Mouse (Mus musculus) right cerebral cortex, postnatal 25 days (tissue): ENCODE measurements around the gene Minos1.

Experiments
- DNase-seq: peaks from one replicate; pipeline ENCODE4 v3.0.0; 2022

The Minos1 gene

DNA sequence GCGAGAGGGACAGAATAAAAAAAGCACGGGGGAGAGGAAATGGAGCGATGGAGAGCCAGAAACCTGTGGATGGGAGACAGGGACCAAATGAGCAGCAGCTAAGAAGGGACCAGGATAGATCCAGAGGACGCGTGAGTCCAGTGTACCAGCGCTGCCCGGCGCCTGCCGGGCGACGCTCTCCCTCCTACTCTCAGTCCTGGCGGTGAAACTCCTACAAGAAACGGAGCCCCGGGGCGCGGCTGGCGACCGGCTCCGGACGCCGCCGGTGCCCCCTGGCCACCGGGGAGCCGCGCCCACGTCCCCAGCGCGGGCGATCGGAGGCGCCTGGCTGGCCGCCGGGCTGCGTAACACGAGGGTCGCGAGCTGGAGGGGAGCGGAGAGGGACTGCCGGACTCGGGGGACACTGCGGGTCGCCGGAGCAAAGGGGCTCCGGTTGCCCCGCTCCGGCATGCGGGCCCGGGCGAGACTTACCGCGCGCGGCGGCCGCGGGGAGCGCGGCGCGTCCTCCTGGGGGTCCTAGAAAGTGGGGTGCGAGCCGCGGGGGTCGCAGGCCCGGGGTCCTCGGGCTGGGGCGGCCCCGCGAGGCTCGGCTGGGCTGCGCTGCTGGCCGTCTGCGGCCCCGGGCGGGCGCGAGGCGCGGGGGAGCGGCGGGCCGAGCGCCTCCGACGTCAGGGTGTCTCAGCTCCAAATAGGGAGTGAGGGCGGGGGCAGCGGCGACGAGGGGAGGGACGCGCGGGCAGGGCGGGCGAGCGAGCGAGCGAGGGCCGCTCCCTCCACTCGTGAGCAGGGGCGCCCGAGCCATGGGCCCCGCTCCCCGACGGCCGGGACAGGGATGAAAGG, 38.3 kb downstream of the Minos1 start, which contains the start of gene Nbl1:
TSS of gene Nbl1 (minus strand) at position 638 of the 840 bp plus-strand sequence.
- DNase-seq = peak; percentile 59

DNA sequence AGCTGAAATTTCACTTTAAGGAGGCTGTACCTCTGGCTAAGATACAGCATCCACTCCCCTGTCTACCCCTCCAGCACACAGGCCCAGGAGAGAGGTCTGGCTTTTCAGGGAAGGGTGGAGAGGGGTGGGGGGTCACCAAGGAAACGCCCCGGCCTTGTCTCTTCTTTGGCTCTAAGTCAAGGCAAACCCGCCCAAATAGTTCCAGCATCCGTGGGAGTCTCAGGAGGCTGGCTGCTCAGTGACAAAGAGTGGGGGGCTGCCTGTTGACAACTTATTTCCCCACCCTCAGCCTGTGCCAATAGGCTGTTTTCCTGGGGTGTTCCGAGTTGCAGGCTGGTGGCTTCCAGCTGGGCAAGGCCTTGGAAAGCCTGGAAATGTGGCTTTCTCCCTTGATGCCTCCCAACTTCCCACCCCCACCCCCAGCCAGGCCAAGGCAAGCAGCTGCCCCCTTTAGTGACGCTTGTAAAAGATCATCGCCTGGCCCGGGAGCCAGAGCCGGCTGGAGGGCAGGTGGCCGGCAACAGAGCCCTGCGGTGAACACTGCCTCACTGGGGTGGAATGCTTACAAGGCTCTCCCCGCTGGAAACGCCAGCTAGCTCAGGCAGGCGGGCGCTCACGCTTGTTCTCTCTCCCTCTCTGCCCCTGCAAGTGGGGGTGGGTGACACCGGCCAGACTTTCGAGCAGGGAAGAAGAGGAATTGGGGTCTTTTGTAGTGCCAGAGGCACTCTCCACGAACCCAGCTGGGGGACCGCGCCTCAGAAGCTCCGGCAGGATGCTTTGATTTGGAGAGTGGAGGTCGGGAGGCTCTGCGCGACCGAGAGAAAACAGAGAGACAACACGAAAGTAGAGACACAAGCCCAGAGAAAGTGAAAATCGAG, 39.2 kb downstream of the Minos1 start:
- DNase-seq = no peak

DNA sequence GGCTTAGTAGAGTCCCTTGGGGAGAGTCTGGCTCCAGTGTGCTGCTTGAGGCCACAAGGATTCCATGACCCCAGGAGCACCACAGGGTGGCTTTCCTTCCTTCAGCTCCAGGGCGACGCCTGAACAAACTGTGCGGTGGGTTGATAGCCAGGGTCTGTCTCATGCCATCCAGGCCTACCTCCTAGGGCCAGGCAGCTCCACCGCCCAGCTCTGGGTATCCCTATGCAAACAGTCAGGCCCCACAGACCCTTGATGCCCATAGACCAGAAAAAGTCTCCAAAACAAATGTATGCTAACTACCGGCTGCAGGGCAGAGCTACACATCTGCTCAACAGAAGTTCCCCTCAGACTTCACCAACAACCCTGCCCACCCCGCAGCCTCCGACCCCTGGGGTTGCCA, 39.8 kb downstream of the Minos1 start:
- DNase-seq = no peak

DNA sequence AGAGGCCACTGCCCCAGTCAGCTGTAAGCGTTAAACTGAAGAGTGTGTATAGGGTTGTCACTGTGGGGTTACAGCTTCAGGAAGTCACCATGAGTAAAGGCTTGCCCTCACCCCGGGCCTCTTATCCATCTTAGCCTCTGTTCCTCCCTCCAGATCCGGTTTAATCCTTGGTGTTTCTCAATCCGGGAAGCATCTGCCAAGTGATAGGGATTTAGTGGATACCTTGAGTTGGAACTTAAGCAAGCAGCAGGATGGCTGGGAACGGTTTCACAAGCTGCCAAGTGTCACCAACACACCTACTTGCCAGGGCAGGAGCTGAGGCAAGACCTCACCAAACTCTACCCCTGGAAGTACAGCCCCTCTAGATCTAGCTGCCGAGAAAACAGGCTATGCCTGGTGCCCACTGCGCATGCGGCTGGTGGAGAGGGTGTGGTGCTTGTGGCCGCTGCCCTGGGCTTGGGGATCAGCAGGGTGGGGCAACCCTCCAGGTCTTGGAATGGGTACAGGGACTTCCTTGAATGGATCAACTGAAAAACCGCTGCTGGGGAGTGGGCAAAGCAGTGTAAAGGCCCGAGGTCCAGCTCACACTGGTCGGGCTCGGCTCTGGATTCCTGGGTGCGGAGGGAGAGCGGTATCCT, 40.5 kb downstream of the Minos1 start:
- DNase-seq = no peak

DNA sequence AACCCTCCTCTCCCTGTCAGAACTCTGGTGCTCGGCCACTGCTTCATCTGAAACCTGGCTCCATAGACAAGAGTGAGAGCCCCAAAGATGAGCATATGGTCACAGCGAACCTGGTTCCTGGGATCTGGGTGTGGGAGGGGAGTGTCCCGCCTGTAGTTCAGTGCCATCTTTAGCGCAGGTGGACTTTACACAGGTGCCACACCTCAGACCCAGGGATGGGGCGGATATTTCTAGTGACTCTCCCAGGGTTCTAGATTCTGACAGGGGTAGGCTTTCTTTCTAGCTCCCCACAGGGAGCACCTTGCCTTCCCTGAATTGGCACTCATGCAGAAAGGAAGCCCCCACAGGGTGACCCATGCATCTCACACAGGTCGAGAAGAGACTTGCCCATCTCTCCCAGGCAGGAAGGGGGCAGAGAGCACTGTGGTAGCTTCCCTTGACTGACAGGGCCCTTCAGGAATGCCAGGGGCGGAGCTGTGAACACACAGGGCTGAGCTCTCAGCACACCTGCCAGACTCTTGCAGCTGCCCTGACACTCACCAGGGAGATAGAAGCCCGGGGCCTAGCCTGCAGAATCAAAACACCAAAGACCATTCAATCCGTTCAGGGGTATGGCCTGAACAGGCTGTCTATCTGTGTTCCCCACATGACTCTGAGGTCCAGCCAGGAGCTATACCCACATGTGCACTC, 41.8 kb downstream of the Minos1 start:
- no peak for DNase-seq

DNA sequence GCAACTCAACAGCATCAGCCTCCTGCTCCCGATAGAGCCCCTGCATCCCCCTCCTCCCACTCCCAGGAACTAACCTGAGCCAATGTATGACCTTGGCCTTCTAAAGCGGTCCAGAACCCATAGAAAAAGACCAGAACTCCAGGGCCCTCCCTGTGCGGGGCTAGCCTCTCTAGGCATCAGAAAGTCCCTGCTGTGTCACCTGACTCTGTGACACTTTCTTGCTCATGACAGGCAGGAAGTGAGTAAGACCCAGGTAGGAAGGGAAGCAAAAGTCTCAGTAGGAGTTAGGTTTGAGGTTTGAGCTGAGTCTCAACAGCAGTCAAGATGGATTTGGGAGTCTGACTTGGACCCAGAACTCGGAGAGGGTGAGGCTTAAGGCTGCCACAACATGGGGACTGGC, 43.9 kb downstream of the Minos1 start:
- DNase-seq = no peak

DNA sequence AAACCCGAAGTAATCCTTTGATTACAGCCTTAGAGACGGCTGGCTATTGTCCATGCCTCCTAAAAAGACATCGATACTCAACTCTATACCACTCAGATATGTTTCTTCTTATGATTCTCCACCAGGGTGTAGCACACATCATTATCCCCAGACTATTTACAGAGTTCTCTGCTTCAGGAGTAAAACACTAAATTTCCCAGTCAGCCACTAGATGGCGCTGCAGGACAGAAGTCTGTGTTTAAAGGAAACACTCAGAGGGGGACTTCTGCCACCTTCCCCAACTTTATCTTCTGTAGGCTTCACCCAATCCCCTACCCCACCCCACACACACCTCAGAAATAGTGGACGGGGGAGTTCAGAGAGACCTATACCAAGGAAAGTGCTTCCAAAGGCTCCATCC, 44.9 kb downstream of the Minos1 start:
- DNase-seq = peak; percentile 78

DNA sequence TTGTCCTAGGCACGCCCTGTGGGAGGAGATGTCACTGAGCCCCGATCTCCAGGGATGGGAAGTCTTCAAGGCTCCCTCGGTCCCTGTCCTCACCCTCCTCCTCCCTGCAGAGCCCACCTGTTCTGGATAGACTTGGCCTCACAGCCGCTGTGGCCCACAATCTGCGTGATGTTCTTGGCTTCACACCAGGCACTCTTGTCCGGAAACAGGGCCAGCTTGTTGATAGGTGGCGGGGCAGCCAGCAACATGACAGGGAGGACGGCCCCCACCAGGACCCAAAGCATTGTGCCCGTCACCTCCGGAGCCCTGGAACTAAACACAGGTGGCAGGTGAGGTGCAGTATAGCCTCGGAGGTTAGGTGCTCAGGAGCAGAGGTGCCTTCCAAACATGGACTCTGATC, 45.6 kb downstream of the Minos1 start:
- DNase-seq = no peak

DNA sequence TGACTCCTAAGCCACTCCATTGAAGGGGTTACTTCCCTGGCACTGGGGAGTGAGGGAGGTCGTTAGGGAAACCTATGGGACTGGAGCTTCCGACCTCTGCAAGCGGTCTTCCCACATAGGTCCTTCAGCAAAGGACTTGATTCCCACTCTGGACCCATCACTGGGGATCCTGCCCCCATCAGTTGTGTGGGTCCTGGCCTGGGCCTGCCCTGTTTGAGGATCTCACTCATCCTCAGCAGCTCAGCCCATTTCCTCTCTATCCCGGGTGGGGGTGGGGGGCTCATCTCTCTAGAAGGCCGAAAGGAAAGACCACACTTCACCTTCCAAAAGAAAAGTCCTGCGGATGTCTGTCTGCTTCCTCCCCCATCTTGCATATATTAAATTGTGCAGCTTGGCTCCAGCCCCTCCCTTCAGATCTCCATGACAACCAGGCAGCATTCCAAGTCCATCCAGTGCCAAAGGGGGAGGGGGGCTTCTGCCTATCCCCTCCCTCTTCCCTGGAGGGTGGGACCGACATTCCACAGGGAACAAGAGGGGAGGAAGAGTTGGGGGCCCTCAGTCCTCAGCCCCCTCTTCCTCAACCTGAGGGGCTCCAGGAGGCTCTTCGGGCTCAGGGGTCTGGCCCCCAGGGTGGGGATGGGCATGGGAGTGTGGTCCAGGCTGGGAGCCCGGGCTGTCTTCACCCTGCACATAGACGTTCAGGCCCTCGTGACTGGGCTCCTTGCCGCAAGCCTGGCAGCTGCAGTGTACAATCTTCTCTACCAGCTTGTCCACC, 47.9 kb downstream of the Minos1 start:
- DNase-seq = no peak

DNA sequence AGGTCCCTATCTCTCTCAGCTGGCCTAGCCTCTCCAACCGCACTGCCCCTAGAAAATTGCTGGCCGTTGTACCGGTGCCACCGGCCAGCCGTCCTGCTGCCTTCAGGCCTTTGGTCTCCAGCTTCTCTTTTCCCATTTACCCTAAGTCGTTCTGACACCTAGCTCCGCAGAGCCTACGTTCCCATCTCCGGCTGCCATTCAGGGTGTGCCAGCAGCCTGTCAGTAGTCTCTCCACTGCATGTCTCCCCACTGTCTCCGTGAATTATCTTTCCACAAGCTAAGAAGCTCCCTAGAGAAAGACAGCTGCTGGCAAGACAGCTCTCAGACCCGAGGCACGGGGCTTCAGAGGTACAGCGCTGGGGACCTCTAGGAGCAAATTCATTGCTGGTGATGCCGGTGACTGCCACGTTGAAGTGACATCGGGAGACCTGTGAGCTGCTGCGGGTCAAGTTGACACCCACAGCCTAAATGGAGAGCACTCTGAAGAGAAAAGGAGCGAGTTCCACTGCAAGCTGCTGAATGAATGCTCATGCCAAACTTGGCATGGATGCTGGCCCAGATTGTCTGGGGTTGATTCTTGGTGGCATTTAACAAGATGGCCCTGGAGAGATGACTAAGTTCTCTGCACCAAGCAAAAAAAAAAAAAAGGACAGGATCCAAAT, 49.5 kb downstream of the Minos1 start:
- peak; percentile 52 for DNase-seq

DNA sequence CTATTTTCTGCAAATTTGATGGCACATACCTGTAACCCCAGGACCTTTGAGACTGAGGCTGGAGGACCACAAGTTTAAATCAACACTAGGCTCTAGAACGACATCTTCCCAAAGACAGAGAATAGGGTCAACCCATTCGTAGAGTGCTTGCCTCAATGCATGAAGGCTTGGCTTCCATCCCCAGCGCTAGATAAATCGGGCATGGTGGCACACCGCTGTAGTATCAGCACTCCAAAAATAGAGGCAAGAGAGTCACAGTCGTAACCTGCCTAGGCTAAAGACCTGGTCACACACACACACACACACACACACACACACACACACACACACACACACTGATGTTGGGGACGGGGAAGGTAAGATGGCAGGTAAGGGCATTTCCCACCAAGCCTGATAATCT, 50.7 kb downstream of the Minos1 start:
- no peak for DNase-seq

DNA sequence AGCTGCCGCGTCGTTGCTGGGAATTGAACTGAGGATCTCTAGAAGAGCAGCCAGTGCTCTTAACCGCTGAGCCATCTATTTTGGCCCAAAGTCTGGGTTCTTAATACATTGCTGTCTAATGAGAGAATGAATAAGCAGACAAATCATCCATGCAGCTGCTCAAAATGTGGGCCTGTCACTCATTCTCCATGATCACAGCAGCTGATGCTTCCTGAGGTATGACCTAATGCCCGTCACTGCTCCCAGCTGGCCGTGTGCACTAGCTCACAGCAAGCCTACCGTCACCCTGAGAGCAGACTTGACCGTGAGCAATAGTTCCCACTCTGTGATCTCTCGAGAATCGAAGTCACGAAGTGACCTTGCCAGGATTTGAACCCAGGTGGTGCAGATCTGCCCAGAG, 51.5 kb downstream of the Minos1 start:
- DNase-seq = no peak

DNA sequence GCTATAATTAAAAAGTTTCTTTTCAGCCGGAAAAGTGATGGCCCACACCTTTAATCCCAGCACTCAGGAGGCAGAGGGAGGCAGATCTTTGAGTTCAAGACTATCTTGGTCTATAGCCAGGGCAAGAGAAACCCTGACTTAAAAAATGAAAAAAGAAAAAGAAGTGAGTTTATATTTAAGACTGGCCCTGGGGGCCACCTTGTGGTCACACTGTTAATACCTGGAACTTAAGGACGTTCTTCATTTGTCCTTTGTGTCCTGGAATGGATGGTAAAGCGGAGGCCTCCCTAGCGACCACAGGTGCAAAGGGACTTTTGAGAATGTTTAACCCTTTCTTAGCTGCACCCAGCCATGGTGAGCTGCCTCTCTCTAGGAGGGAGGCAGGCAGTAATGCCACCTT, 52.2 kb downstream of the Minos1 start:
- DNase-seq = no peak

DNA sequence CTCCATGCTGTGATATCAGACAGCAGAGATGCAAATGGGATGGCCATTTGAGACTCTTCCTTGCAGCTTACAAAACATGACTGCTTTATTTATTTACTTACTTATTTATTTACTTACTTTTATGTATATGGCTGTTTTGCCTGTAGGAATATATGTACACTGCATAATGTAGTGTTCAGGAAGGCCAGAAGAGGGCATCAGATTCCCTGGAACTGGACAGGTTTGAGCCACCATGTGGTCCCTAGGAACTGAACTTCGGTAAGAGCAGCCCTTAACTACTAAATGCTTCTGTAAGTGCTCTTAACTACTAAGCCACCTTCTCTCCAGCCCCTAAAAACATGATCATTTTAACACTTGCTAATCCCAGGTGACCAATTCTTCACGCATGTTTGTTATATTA, 52.6 kb downstream of the Minos1 start:
- DNase-seq = no peak

DNA sequence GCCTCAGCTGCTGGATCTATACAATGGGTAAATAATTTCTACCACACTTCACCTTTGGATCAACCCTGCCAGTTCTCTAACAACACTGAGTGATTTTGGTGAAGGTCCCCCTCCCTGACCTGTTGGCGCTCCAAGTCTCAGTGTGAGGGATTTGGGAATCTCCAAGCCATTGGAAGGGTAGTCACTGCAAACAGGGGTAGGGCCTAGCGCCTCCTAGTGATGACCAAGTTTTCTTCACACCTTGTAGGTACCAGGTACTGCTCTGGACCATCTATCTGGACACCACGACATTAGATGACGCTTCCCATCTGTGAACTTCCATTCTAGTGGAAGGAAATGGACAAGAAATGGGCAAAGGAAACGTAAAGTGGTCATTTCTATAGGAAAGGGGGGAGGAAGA, 55.0 kb downstream of the Minos1 start:
- DNase-seq = no peak

DNA sequence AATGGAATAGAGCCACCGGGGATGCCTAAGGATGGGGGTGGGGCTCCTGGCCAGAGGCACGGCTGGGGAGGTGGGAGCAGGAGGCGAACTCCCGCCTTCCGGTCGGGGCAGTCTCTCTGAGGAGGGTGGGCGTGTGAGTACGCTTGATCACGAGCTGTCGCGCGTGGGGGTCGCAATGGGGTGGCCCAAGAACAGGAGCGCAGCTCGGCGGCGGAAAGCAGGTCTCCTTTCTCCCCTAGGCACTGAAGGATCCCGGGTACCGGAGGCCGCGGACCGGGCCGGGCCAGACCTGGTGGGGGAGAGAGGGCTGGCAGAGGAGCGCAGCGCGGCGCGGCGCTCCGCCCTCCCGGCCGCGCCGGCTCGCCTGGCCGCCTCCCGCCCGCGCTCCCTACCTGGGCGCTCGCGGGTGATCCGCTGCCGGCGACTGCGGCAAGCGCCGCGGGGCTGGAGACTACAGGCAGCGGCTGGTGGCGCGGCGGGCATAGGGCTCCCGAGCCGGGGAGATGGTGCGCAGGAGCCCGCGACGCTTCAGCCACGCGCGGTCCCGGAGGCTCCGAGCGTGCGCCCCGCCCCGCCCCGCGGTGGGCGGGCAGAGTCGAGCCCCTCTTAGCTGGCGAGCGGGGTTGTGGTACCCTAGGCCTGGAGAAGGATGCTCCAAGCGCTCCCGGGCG, 55.7 kb downstream of the Minos1 start, which contains the start of gene Htr6:
TSS of gene Htr6 (minus strand) at position 530 of the 671 bp plus-strand sequence.
- DNase-seq = peak; percentile 61

DNA sequence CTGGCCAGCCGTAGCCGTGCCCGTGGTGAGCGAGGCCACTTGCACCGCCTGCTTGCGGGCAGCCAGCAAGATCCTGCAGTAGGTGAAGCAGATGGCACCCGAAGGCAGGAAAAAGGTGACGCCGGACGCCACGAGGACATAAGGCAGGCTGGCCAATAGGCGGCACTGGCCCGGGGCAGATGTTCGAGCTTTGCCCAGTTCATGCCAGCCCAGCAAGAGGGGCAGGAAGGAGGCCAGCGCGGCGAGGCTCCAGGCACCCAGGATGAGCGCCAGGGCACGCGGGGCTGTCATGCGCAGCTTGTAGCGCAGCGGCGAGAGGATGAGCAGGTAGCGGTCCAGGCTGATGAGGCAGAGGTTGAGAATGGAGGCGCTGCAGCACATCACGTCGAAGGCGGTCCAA, 56.9 kb downstream of the Minos1 start:
- DNase-seq = no peak

DNA sequence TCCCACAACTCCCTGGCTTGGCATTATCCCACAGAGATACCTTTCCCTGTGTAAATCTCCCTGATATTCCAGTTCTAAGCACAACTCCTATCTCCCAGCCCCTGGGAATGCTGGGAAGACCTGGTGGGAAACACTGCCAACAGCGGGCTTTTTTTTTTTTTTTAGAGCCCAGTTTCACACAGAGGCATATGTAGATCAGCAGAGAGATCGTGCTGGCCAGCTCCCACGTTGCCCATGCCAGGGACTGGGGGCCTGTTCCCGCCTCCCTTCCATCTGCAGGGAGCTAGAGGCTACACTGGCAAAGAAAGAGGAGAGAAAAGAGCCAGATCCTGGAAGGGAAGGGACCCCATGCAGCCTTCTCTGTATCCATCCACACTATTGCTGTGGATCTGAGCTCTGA, 62.6 kb downstream of the Minos1 start:
- DNase-seq = peak; percentile 70

DNA sequence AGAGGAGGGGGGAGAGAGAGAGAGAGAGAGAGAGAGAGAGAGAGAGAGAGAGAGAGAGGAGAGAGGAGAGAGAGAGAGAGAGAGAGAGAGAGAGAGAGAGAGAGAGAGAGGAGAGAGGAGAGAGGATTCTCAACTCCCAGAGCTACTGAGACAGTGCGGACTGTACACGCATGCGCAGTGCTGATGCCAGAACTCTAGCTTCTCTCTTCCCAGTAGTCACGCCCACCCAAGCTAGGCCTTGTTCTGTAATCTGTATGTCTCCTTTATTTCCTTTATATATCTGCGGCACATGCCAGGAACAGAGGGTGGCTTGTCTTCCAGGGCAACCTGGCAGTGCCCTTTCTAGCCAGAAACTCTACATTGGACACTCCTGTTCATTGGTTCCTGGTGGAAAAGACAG, 66.1 kb downstream of the Minos1 start:
- DNase-seq = no peak

DNA sequence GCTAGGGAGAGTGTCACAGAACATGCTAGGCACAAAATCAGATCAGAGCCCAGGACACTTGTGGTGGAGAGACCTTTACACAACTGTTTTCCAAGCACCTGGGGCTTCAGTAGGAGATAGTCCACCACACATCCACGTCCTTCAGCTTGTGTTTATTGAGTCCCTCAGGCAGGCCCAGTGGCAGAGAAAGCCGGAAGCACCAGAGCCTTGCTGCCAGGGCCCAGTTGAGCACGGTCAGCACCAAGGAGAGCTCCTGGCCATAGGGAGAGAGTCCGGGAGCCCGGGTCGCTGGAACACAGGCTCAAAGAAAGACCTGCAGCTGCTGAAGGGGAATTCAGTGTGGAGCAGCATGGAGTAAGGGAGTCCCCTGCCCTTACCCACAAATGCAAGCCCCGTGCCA, 71.3 kb downstream of the Minos1 start:
- DNase-seq = no peak

DNA sequence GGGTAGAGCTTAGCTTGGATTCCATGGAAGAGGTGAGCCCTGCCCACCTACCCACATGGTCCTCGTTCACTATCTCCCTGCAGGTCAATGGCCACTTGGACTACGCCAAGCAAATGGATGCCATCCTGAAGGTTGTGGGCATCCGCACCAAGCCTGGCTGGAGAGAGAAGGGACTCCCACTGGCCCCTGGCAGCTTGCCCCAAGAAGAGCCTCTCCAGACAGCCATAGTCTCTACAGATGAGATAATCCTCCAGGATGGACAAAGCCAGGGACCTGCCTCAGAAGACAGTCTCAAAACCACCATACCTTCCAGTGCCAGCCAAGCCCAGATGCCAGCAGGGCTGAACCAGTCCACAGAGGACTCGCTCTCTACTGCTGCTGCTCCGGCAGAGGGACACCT, 72.9 kb downstream of the Minos1 start:
- no peak for DNase-seq
